Mouse (Mus musculus) testis, adult 2 months (tissue): ENCODE results near the gene Cul4a. TPM values are rescaled to one million over a fixed set of nuclear protein-coding genes. Genes with fewer than 3 reads are reported as not detected.

Experiments
- H3K27ac ChIP-seq: fragments of 200-500 bp; 2 replicates; pipeline ENCODE4 v1.5.1; 2012; ENCODE audit warnings: low read depth, low read length; ENCODE audit not compliant: control insufficient read depth, insufficient read depth
- H3K27me3 ChIP-seq: fragments of 200-500 bp; 2 replicates; pipeline ENCODE4 v1.6.1; 2012; ENCODE audit warnings: mild to moderate bottlenecking, low read length, moderate library complexity; ENCODE audit not compliant: control insufficient read depth, insufficient read depth
- H3K36me3 ChIP-seq: fragments of 200-500 bp; 2 replicates; pipeline ENCODE4 v1.6.1; 2012; ENCODE audit warnings: mild to moderate bottlenecking, low read length; ENCODE audit not compliant: control insufficient read depth, insufficient read depth
- H3K4me1 ChIP-seq: fragments of 200-500 bp; 2 replicates; pipeline ENCODE4 v1.6.1; 2012; ENCODE audit warnings: low read length; ENCODE audit not compliant: control insufficient read depth, insufficient read depth
- H3K4me3 ChIP-seq: fragments of 200-500 bp; 2 replicates; pipeline ENCODE4 v1.5.1; 2012; ENCODE audit warnings: low read depth, mild to moderate bottlenecking, low read length, moderate library complexity, mixed read lengths; ENCODE audit not compliant: control insufficient read depth
- CTCF ChIP-seq: fragments of 200-500 bp; IDR thresholded peaks from 2 replicates; pipeline ENCODE4 v1.5.1; 2012; ENCODE audit warnings: low read depth, mild to moderate bottlenecking, inconsistent platforms, low read length, moderate library complexity; ENCODE audit not compliant: control insufficient read depth, insufficient read depth, insufficient replicate concordance
- POLR2A ChIP-seq: fragments of 200-500 bp; IDR thresholded peaks from 2 replicates; pipeline ENCODE4 v1.6.1; 2012; ENCODE audit warnings: low read depth, mild to moderate bottlenecking, inconsistent platforms, low read length, moderate library complexity; ENCODE audit not compliant: control insufficient read depth
- polyA plus RNA-seq: library from polyadenylated mRNA; depleted of rRNA; stranded (reverse); fragments of >200 nt; gene quantifications from 2 replicates; pipeline ENCODE4 v1.2.3, GENCODE M21; 2012

Gene Cul4a
- polyA plus RNA-seq, 1 experiment = 68.3 TPM

GRCm38 (mm10) chr8:13141681-13142080, 36.3 kb downstream of the Cul4a start:
- no peaks in the 10 kb centered on the region for H3K4me1 ChIP-seq
- H3K27me3 ChIP-seq = no peaks in the 10 kb centered on the region
- TF ChIP-seq POLR2A (no peak), CTCF (no peak)
- H3K4me3 ChIP-seq = no peak overlapping the region
- H3K27ac ChIP-seq = no peak overlapping the region
- peaks cover 11% of the 10 kb centered on the region for H3K36me3 ChIP-seq

- TF ChIP-seq POLR2A (no peak), CTCF (no peak)
- H3K4me1 ChIP-seq = no peaks in the 10 kb centered on the region
- H3K27ac ChIP-seq = no peak overlapping the region
- no peak overlapping the region for H3K4me3 ChIP-seq
- H3K36me3 ChIP-seq = peaks cover 4% of the 10 kb centered on the region
- H3K27me3 ChIP-seq = no peaks in the 10 kb centered on the region
Observed at GRCm38 (mm10) chr8:13148476-13148875, 43.1 kb downstream of the Cul4a start.

- H3K4me3 ChIP-seq = no peak overlapping the region
- no peak overlapping the region for H3K27ac ChIP-seq
- H3K27me3 ChIP-seq = no peaks in the 10 kb centered on the region
- H3K36me3 ChIP-seq = peaks cover 3% of the 10 kb centered on the region; the same call in 1 of the 2 replicates
- H3K4me1 ChIP-seq = no peaks in the 10 kb centered on the region
- TF ChIP-seq CTCF (no peak), POLR2A (no peak)
Observed at GRCm38 (mm10) chr8:13149287-13149686, 43.9 kb downstream of the Cul4a start.

- peaks cover 3% of the 10 kb centered on the region; the same call in 1 of the 2 replicates for H3K36me3 ChIP-seq
- no peak overlapping the region for H3K4me3 ChIP-seq
- no peaks in the 10 kb centered on the region for H3K27me3 ChIP-seq
- no peak overlapping the region for H3K27ac ChIP-seq
- H3K4me1 ChIP-seq = no peaks in the 10 kb centered on the region
- no peak for TF ChIP-seq CTCF
- TF ChIP-seq POLR2A = no peak
Observed at GRCm38 (mm10) chr8:13149866-13150265, 44.4 kb downstream of the Cul4a start.

GRCm38 (mm10) chr8:13150929-13151328, 45.5 kb downstream of the Cul4a start:
- H3K4me3 ChIP-seq = no peak overlapping the region
- H3K4me1 ChIP-seq = no peaks in the 10 kb centered on the region
- H3K27ac ChIP-seq = no peak overlapping the region

GRCm38 (mm10) chr8:13154099-13154498, 48.7 kb downstream of the Cul4a start:
- TF ChIP-seq POLR2A (no peak), CTCF (no peak)
- H3K36me3 ChIP-seq = no peaks in the 10 kb centered on the region
- H3K27me3 ChIP-seq = no peaks in the 10 kb centered on the region
- H3K4me1 ChIP-seq = peaks cover 4% of the 10 kb centered on the region
- H3K27ac ChIP-seq = no peak overlapping the region
- H3K4me3 ChIP-seq = no peak overlapping the region

More at GRCm38 (mm10) chr8:13150929-13151328, 45.5 kb downstream of the Cul4a start:
- H3K36me3 ChIP-seq = no peaks in the 10 kb centered on the region
- TF ChIP-seq POLR2A (no peak), CTCF (no peak)
- no peaks in the 10 kb centered on the region for H3K27me3 ChIP-seq

GRCm38 (mm10) chr8:13155358-13155757, 49.9 kb downstream of the Cul4a start:
- H3K27ac ChIP-seq = no peak overlapping the region
- no peak for TF ChIP-seq POLR2A
- TF ChIP-seq CTCF = no peak
- no peaks in the 10 kb centered on the region for H3K36me3 ChIP-seq
- H3K27me3 ChIP-seq = no peaks in the 10 kb centered on the region
- H3K4me1 ChIP-seq = peaks cover 7% of the 10 kb centered on the region
- no peak overlapping the region for H3K4me3 ChIP-seq

GRCm38 (mm10) chr8:13156327-13157097, 51.1 kb downstream of the Cul4a start:
- Histone ChIP-seq H3K27me3 (no peaks in the 10 kb centered on the region), H3K36me3 (no peaks in the 10 kb centered on the region), H3K4me3 (no peak overlapping the region), H3K27ac (no peak overlapping the region), H3K4me1 (peaks cover 10% of the 10 kb centered on the region)
- no peak for TF ChIP-seq POLR2A
- no peak for TF ChIP-seq CTCF
